Mouse (Mus musculus) testis, postnatal 14 days (tissue): Measurements from ENCODE around the gene Efcab11.
A peak's percentile ranks its signal among the peaks of the same experiment; 100 is the strongest.

ENCODE experiments used
- DNase-seq: peaks from one replicate; pipeline ENCODE4 v3.0.0; 2021; ENCODE audit warnings: low spot score

The Efcab11 gene

DNA sequence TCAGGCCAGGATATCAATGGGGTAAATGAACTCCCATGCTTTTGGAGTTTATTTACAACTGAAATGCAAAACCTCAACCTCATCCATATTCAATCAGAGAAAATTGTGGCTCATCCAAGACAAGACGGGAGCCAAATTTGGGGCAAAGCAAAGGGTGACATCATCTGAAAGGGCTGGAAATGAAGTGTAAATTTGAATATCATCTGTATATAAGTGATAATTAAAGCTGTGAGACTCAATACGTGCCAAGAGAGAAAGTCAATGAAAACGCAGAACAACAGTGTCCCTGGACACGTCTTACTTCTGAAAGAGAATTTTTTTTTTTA lies 212.4 kb downstream of the Efcab11 start:
- DNase-seq = no peak

DNA sequence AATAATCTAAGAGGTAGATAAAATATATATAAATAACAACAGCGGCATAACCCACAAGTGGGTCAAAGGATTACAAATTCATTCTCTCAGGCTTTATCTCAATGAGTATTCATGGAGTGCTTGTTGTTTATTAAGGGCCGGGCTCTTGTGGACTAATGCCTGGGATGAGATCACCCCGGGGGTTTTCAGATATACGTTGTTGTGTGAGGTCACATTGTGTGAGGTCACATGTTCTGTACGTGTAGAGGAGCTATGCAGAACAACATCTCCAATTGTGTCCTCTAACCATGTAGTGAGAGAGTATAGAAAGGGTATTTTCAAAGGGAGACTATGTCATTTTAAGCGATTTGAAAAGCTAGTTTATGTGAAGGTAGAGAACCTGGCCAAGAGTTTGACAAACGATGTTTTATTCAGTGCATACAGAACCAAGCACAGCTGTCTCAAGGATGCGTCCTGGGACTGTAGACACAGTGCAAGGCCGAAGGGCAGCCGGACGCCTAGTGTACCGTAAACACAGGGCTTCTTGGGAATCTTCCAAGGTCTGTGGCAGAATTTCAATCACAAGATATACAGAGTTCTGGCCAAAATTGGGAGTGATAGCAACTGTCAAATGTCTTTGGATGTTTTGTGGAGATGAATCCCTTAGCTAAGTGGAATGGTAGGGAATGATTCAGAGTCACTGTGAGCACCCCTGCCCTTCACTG lies 212.9 kb downstream of the Efcab11 start:
- DNase-seq = peak; percentile 24

DNA sequence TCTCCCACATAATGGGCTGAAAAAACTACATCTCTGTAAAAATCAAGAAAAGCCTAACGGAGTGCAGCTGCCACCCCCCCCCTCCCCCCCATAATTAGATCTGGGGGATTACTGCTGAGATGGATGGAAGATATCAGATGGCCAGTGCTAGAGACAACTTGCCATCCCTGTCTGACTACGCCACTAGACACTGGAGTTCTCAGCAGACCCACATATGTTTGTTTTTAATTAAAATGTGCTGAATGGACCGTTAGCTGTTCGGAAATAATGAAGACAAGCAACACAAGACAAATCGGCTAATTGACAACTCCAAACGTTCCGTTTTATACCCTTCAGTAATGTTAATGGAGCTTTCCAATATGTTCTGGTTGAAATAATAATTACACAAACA lies 213.5 kb downstream of the Efcab11 start:
- DNase-seq = no peak

DNA sequence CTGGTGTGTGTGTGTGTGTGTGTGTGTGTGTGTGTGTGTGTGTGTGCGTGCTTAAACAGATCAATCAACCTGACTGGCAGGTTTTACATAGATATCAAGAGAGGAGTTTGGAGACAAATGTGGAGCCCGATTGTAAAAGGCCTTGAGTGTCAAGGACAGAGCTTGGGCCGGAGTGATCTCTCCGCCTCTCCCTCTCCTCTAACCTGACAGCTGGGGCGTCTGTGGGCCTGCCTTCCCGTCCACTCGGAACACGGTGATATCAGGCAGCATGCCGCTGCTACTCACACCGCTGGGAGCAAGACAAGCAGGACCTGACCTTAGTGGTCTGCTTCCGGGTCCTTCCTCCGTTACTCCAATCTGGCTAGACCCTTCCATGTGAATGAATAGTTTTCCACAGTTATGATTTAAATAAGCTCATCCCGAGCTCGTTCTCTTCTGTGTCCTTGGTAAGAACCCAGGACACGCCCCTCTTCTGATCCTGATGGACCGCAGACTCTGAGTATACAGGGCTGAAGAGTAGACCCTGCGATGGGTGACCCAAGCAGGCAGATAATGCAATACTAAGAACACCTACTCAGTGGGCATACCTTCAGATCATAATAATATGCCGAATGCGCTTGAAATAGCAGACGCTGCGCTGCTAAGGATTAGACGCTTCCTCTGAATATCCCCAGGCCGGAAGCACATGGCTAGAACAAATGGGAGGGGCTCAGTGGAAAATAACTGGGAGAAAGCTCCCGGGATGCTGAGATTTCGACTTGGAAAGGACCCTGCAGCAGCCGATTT lies 214.1 kb downstream of the Efcab11 start:
- DNase-seq = peak; percentile 28

DNA sequence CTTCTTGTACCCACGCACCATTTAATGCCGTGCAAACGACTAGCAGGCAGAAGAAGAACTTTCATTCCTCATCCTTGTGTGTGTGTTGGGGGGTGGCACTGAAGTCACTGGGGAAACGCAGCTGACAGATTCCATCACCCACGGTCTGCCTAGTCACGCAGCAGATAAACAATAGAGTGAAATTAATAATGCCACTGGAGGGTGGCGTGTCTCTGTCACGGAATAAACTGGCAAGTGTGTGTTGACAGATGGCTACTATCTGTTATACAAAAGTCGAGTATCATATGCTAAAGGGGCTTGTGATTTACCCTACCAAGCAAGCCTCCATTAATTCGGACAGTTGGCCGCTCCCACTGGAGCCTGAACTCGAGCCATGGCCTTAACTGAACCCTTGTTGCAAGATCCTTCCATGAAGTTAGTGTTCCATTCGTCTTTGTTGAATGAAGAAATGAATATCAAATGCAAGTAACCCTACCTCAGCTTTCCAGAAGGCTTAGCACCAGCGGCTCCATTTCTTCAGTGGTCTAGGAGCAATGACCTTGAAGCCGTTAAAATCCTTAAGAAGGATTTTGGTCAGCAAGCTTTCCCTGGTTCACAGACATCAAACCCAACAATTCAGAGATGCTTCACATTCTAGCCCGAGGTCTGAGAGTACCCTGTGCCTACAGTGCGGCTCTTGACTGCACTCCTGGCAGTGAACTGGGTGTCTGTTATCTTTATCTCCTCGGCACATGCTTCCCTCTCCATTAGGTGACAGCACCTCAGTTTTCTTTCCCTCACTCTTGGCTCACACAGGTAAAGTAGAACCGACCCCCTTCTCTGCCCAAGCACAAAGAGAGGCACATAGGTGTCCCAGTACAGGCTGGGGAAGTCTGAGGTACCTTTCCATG lies 229.0 kb downstream of the Efcab11 start:
- no peak for DNase-seq

DNA sequence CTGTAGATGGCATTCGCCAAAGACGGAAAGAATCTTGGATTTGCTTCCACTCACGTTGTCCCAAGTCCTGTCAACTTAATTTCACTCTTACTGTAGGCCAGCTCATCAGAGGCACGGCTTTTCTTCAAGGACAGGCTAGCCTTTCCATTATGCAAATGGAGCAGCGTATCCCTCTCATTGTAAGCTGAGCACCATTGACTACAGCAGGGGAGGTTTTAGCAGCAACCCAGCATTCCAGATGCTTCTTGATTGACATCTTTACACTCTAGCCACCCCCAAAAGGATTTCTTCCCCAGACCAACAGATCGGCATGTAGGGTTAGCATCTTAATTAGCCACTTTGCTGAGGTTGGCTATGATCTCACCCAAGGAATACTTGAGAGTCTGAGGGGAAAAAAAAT lies 231.8 kb downstream of the Efcab11 start:
- DNase-seq = no peak

DNA sequence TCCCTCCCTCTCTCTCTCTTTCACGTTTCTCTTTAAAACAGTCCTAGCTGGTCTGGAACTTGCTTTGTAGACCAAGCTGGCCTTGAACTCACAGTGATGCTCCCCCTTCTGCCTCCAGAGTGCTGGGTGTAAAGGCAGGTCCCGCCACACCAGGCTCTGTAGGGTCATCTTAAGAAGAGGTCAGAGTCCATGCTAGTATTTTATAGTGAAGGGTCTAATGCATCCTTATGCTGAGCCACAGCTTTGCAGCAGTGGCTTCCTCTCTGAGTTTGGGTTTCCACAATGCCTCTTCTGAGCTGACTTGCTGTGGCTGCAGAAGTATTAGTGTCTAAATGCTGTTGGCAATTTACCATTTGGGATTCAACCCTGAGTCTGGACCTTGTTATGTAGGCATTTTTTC lies 234.5 kb downstream of the Efcab11 start:
- no peak for DNase-seq

DNA sequence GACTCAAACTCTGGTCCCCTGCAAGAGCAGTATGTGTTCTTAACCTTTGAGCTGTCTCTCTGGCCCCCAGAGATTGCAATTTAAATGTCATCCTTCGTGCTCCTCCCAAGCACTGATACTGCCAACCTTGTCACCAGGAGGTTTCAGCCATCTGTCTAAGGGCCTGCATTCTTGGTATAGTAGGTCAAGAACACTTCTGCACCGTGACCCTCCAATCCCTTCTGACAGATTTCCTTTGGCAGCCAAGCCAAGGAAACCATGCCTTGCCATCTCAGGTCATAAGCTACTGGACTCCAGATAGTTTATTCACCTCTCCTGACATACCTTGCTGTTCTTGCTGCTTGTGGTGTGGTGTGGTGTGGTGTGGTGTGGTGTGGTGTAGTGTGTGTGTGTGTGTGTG lies 235.5 kb downstream of the Efcab11 start:
- no peak for DNase-seq

DNA sequence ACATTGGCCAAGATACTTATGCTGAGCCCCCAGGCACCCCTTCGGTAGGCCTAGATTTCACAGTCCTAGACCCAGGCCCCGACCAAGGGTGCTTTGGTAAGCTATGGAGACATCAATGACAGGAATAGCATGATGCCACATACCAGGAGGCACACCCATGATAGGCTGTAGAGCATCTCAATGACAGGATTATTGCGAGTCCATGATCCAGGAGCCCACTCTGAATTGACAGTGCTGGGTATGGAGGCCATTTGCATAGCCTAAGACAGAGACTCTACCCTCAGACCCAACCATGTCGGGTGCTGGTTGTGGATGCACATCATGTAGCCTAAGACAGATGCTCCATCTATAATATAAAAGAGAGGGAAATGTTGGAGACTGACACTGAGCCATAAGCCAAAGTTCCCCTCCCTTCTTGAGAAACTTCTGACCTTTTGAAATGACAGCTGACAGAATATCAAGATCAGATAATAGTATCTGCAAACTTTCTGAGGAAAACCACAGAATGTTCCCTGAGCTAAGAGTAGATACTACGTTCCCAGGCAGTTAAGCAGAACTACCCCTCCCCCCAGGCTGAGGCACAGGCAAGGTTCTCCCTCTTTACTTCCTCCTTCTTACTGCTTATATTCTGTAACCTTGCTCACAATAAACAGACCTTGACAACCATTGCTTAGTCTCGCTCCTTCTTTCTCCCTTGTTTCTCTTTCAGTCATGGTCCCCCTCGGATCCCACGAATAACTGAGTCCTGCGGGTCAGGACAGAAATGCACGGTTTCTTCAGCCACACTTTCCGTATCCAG lies 237.5 kb downstream of the Efcab11 start:
- DNase-seq = no peak

DNA sequence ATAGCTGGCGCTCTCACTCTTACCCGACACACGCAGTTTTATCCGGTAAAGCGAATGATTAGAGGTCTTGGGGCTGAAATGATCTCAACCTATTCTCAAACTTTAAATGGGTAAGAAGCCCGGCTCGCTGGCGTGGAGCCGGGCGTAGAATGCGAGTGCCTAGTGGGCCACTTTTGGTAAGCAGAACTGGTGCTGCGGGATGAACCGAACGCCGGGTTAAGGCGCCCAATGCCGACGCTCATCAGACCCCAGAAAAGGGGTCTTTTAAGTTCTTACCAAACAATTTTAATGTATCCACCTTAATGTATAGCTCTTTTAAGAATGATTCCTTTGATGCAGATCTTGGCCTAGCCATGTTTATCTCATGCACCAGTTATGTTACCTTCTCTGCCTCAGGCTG lies 238.8 kb downstream of the Efcab11 start:
- DNase-seq = peak; percentile 34

DNA sequence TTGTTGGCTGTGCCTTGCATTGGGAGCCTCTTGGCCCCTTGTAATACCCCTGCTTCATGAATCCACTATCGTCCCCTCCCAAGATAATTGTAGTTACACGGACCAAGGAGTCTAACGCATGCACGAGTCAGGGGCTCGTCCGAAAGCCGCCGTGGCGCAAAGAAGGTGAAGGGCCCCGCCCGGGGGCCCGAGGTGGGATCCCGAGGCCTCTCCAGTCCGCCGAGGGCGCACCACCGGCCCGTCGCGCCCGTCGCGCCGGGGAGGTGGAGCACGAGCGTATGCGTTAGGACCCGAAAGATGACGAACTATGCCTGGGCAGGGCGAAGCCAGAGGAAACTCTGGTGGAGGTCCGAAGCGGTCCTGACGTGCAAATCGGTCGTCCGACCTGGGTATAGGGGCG lies 239.3 kb downstream of the Efcab11 start:
- DNase-seq = no peak
